Mouse (Mus musculus) embryo, embryonic 10 days (tissue): ENCODE measurements around the gene Olfr832.
"Not testable (repeated sequence)": the region's sequence is repeated elsewhere in the genome, so short reads cannot be mapped to it uniquely, and the experiment has no call there.

ENCODE experiments used
- DNase-seq: peaks from one replicate; pipeline ENCODE4 v3.0.0-alpha.2; 2015; ENCODE audit warnings: low spot score

The Olfr832 gene

GRCm38 (mm10) chr9:18936822-18937221, at the start of gene Olfr832:
Gene Olfr832, plus strand, starts transcription at chr9:18937122.
- not testable (repeated sequence) for DNase-seq

- not testable (repeated sequence) for DNase-seq
These were observed 29.2 kb upstream of the Olfr832 start for GRCm38 (mm10) chr9:18907699-18908098.

GRCm38 (mm10) chr9:18927921-18928320, 9.0 kb upstream of the Olfr832 start:
- DNase-seq, result not testable (repeated sequence)

GRCm38 (mm10) chr9:18962021-18962420, 25.1 kb downstream of the Olfr832 start:
- no peak for DNase-seq

GRCm38 (mm10) chr9:18987690-18988089, 50.8 kb downstream of the Olfr832 start, which contains the start of gene Olfr834:
Gene Olfr834, plus strand, starts transcription at chr9:18987990.
- DNase-seq, result no peak
